Mouse (Mus musculus): ENCODE data around the gene Tgfbr3l. TPM values are rescaled to one million over a fixed set of nuclear protein-coding genes. Genes with fewer than 3 reads are reported as not detected.

The Tgfbr3l gene
- polyA plus RNA-seq, 1 experiment = 60.2 TPM

- no peaks in the 10 kb centered on the region for H3K36me3 ChIP-seq (ENCODE audit: control insufficient read depth, insufficient read depth, low read length)
- TF ChIP-seq CTCF (IDR thresholded peaks at IDR 0.05; ENCODE audit: extremely low read depth, insufficient read length, insufficient replicate concordance, low read depth, low read length) = no peak
- no peak for TF ChIP-seq POLR2A (IDR thresholded peaks at IDR 0.05; ENCODE audit: low read depth, low read length)
- no peak overlapping the region for H3K27ac ChIP-seq (ENCODE audit: insufficient read depth, low read depth, low read length)
- H3K27me3 ChIP-seq (ENCODE audit: control insufficient read depth, insufficient read depth, low read length) = peaks cover 15% of the 10 kb centered on the region
- peaks cover 6% of the 10 kb centered on the region for H3K4me1 ChIP-seq (ENCODE audit: control insufficient read depth, insufficient read depth, insufficient read length, low read length)
- H3K4me3 ChIP-seq (ENCODE audit: low read depth, low read length) = no peak overlapping the region
Observed at GRCm38 (mm10) chr8:4222059-4222458, 26.0 kb upstream of the Tgfbr3l start.

- Histone ChIP-seq H3K4me3 (ENCODE audit: low read depth, low read length) (peak overlapping the region; percentile 40), H3K36me3 (ENCODE audit: control insufficient read depth, insufficient read depth, low read length) (no peaks in the 10 kb centered on the region), H3K27me3 (ENCODE audit: control insufficient read depth, insufficient read depth, low read length) (peaks cover 3% of the 10 kb centered on the region), H3K27ac (ENCODE audit: insufficient read depth, low read depth, low read length) (no peak overlapping the region), H3K4me1 (ENCODE audit: control insufficient read depth, insufficient read depth, insufficient read length, low read length) (peaks cover 6% of the 10 kb centered on the region; the same call in 1 of the 2 replicates)
- no peak for TF ChIP-seq POLR2A (IDR thresholded peaks at IDR 0.05; ENCODE audit: low read depth, low read length)
- TF ChIP-seq CTCF (IDR thresholded peaks at IDR 0.05; ENCODE audit: extremely low read depth, insufficient read length, insufficient replicate concordance, low read depth, low read length) = no peak
- 30% methylated on average over 4 of the region's 4 CpGs for WGBS
Observed at GRCm38 (mm10) chr8:4226323-4226722, 21.7 kb upstream of the Tgfbr3l start.

- Histone ChIP-seq H3K36me3 (ENCODE audit: control insufficient read depth, insufficient read depth, low read length) (no peaks in the 10 kb centered on the region), H3K4me1 (ENCODE audit: control insufficient read depth, insufficient read depth, insufficient read length, low read length) (peaks cover 9% of the 10 kb centered on the region; the same call in 1 of the 2 replicates), H3K27ac (ENCODE audit: insufficient read depth, low read depth, low read length) (no peak within 1 kb of the TSS), H3K27me3 (ENCODE audit: control insufficient read depth, insufficient read depth, low read length) (no peaks in the 10 kb centered on the region; the same call in none of the 2 replicates), H3K4me3 (ENCODE audit: low read depth, low read length) (peak within 1 kb of the TSS; percentile 40)
- 7% methylated on average over 33 of the region's 33 CpGs for WGBS
- no peak for TF ChIP-seq POLR2A (IDR thresholded peaks at IDR 0.05; ENCODE audit: low read depth, low read length)
- no peak for TF ChIP-seq CTCF (IDR thresholded peaks at IDR 0.05; ENCODE audit: extremely low read depth, insufficient read length, insufficient replicate concordance, low read depth, low read length)
Observed at GRCm38 (mm10) chr8:4226739-4227347, 21.2 kb upstream of the Tgfbr3l start, which contains the start of gene Lrrc8e. Lrrc8e (plus strand) TSS chr8:4226827.

GRCm38 (mm10) chr8:4227919-4228318 lies 20.1 kb upstream of the Tgfbr3l start:
- 97% methylated on average over 4 of the region's 4 CpGs for WGBS
- no peaks in the 10 kb centered on the region for H3K36me3 ChIP-seq (ENCODE audit: control insufficient read depth, insufficient read depth, low read length)
- no peak overlapping the region for H3K4me3 ChIP-seq (ENCODE audit: low read depth, low read length)
- H3K27ac ChIP-seq (ENCODE audit: insufficient read depth, low read depth, low read length) = no peak overlapping the region
- no peaks in the 10 kb centered on the region; the same call in none of the 2 replicates for H3K27me3 ChIP-seq (ENCODE audit: control insufficient read depth, insufficient read depth, low read length)
- no peak for TF ChIP-seq POLR2A (IDR thresholded peaks at IDR 0.05; ENCODE audit: low read depth, low read length)
- no peak for TF ChIP-seq CTCF (IDR thresholded peaks at IDR 0.05; ENCODE audit: extremely low read depth, insufficient read length, insufficient replicate concordance, low read depth, low read length)
- peaks cover 9% of the 10 kb centered on the region; the same call in 1 of the 2 replicates for H3K4me1 ChIP-seq (ENCODE audit: control insufficient read depth, insufficient read depth, insufficient read length, low read length)

- Histone ChIP-seq H3K4me1 (ENCODE audit: control insufficient read depth, insufficient read depth, insufficient read length, low read length) (peaks cover 9% of the 10 kb centered on the region; the same call in 1 of the 2 replicates), H3K27ac (ENCODE audit: insufficient read depth, low read depth, low read length) (no peak overlapping the region), H3K4me3 (ENCODE audit: low read depth, low read length) (no peak overlapping the region), H3K36me3 (ENCODE audit: control insufficient read depth, insufficient read depth, low read length) (no peaks in the 10 kb centered on the region), H3K27me3 (ENCODE audit: control insufficient read depth, insufficient read depth, low read length) (no peaks in the 10 kb centered on the region; the same call in none of the 2 replicates)
- TF ChIP-seq POLR2A (IDR thresholded peaks at IDR 0.05; ENCODE audit: low read depth, low read length) (no peak), CTCF (IDR thresholded peaks at IDR 0.05; ENCODE audit: extremely low read depth, insufficient read length, insufficient replicate concordance, low read depth, low read length) (no peak)
- WGBS = 86% methylated on average over 5 of the region's 5 CpGs
Observed at GRCm38 (mm10) chr8:4229784-4230183, 18.2 kb upstream of the Tgfbr3l start.

GRCm38 (mm10) chr8:4230612-4231351 lies 17.2 kb upstream of the Tgfbr3l start:
- TF ChIP-seq POLR2A (IDR thresholded peaks at IDR 0.05; ENCODE audit: low read depth, low read length) (no peak), CTCF (IDR thresholded peaks at IDR 0.05; ENCODE audit: extremely low read depth, insufficient read length, insufficient replicate concordance, low read depth, low read length) (no peak)
- Histone ChIP-seq H3K27ac (ENCODE audit: insufficient read depth, low read depth, low read length) (no peak overlapping the region), H3K36me3 (ENCODE audit: control insufficient read depth, insufficient read depth, low read length) (no peaks in the 10 kb centered on the region), H3K4me1 (ENCODE audit: control insufficient read depth, insufficient read depth, insufficient read length, low read length) (peaks cover 9% of the 10 kb centered on the region; the same call in 1 of the 2 replicates), H3K27me3 (ENCODE audit: control insufficient read depth, insufficient read depth, low read length) (no peaks in the 10 kb centered on the region; the same call in none of the 2 replicates), H3K4me3 (ENCODE audit: low read depth, low read length) (no peak overlapping the region)
- 37% methylated on average over 10 of the region's 10 CpGs for WGBS
